Mouse (Mus musculus) cerebellum, adult 2 months (tissue): ENCODE data around the gene A930018P22Rik.

ENCODE experiments used
- CTCF ChIP-seq: fragments of 200-500 bp; IDR thresholded peaks from 2 replicates; pipeline ENCODE4 v1.5.1; 2011; ENCODE audit warnings: low read depth, mild to moderate bottlenecking, control low read depth, low read length, moderate library complexity, borderline replicate concordance; ENCODE audit not compliant: insufficient read depth
- POLR2A ChIP-seq: fragments of 200-500 bp; IDR thresholded peaks from 2 replicates; pipeline ENCODE4 v1.6.1; 2011; ENCODE audit warnings: low read length, control low read depth, borderline replicate concordance; ENCODE audit not compliant: insufficient read depth

GRCm38 (mm10) chr2:104119097-104119496 lies 3.5 kb upstream of the A930018P22Rik start:
- TF ChIP-seq CTCF (no peak), POLR2A (no peak)
